Mouse (Mus musculus): ENCODE measurements around the gene H13.

Gene H13

DNA sequence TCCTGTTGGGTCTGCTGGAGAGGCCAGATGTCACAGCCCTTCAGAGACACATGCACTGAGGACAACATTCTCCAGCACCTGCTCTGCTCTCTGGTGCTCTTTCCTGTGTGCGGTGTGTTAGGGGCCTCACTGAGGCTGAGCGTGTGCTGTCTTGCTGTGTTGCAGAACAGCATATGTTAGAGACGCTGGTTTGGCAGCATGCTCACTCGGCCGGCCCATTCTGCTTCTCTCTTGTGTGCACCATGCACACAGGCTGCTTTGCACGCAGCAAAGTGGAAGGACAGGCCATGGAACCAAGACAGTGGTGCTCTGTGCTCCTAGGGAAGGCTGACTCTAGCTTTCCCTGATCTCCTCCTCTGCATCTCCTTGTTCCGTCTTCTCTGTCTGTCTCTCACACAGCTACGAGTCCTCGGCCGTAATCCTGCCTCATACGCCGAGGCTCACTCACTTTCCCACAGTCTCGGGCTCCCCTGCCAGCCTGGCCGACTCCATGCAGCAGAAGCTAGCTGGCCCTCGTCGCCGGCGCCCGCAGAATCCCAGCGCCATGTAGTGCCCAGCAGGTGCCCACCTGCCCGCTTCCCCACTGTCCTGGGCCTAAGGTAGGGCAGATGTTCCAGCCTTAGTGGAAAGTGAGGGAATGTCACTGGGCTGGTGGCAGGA is 34.5 kb downstream of the H13 start:
- no peak for DNase-seq

GRCm38 (mm10) chr2:152704256-152704605 is 35.0 kb downstream of the H13 start:
- DNase-seq: no peak

GRCm38 (mm10) chr2:152704811-152705370 is 35.6 kb downstream of the H13 start:
- DNase-seq: no peak

DNA sequence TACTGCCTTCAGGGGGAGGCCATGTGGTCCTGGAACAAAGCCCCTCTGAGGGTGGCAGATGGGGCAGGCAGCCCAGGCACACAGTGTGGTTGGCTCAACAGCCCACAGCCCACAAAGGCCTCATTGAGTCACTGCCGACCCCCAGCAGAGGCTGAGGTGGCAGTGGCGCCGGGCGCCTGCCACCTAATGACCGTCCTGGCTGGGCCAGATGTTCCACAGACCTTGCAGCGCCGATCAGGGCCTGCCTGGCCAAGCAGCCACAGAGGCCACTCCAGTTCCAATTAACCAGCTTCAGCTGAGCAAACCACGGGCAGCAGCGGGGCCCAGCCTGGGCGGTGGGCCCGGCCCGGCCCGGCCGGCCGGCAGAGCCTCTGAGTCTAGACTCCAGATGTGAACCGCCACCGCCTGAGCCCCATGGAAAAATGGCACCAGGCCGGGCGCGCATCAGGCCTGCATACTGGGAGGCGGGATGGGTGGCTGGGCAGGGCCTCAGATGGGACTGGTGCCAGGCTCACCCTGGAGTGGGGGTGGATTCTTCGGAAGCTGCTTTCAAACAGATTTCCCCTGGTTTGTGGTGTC is 36.8 kb downstream of the H13 start:
- DNase-seq: peak; percentile 87 to 93

GRCm38 (mm10) chr2:152707186-152707585 is 37.9 kb downstream of the H13 start:
- DNase-seq: no peak

- peak; percentile 95 to 97 for DNase-seq
Observed at GRCm38 (mm10) chr2:152707627-152708026, 38.4 kb downstream of the H13 start.

DNA sequence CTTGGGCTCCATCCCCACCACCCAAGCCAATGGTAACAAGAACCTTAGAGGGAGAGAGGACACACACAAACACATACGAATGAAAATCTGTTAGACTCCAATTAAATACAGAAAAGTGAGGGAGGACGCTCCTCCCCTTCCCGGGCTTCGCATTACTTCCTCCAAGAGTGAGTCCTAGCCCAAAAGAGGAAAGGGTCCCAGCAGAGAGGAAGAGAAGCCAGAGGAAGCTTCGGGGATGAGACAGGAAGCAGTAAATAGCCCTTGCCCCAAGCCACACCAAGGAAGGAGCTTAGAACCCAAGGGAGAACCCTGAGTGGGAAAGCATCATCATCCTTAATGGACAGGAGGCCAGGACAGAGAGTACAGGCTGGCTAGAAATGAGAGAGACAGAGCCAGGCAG is 39.8 kb downstream of the H13 start:
- DNase-seq: no peak

DNA sequence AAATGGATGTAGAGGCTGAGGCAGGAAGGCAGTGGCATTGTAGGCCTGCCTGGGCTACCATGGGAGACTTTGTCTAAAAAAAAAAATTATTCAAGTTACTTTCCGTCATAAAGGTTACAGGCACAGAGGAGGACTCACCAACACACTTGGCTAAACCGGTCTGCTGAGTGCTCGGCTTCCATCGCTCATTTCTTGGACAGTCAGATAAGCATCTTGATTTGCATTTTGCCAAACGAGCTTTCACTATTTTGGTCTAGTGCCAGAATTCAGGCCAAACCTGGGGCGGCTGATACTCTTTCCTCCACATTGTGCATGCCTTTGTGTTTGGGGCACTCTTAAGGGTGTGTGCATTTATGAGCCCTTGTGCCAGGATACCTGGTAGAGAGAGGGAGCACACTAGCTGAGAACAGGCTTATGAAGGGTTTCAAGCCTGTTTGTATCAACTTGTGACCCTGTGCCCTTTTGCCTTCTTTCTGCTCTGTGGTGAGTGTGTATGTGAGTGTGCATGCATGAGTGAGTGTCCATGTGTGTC is 47.0 kb downstream of the H13 start:
- no peak for DNase-seq

DNA sequence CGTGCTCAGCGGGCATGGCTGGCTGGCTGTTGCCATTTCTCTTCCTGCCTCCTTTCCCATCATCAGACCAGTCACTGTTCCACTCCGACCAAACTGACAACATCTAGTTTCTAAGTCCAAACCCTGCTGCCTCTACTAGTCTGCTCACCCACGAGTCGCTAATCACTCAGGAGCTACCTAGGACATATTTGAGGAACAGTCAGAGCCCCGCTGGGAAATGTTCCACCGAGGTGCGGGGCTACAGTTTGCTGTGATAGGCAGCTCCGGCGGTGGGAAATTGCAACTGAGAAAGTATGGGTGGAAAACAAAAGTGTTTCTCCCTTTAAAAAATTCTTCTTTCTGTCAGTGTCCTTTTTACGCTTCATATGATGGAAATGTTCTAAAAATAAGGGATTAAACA is 48.4 kb downstream of the H13 start:
- no peak for DNase-seq

DNA sequence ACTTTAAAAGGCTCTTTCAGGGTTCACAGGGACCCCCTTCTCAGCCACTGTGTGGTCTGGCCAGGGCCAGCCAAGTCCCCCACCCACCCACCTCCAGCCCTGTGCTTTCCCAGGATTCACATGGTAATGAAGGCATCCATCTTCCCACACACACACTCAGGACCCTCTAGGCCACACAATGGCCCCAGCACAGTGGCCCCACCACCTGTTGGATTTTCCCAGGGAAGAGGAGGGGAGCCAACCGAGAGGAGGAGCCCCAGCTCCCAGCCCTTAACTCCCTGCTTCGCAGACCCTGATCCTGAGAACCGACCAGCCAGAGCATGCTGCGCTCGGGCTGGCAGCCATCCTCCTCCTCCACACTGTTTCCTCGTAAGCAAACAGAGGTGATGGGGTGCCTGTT is 48.8 kb downstream of the H13 start:
- DNase-seq: no peak

- DNase-seq: peak; percentile 76 to 88
Observed at GRCm38 (mm10) chr2:152723651-152724331, 54.5 kb downstream of the H13 start.

DNA sequence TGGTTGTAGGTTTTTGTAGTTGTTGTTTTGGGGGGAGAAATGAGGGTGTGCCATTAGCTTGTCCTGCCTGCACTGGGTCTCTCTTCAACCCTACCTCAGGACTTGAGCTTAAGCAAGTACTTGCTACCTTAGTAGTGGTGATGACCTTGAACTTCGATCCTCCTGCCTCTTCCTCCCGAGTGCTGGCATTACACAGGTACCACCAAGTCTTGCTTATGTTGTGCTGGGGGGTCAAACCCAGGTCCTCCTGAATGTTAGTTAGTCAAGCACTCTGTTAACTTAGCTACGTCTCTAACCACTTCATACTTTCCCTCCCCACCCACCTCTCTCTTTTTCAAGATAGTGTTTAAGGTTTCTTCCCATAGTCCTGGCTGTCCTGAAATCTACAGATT is 55.1 kb downstream of the H13 start:
- no peak for DNase-seq

DNA sequence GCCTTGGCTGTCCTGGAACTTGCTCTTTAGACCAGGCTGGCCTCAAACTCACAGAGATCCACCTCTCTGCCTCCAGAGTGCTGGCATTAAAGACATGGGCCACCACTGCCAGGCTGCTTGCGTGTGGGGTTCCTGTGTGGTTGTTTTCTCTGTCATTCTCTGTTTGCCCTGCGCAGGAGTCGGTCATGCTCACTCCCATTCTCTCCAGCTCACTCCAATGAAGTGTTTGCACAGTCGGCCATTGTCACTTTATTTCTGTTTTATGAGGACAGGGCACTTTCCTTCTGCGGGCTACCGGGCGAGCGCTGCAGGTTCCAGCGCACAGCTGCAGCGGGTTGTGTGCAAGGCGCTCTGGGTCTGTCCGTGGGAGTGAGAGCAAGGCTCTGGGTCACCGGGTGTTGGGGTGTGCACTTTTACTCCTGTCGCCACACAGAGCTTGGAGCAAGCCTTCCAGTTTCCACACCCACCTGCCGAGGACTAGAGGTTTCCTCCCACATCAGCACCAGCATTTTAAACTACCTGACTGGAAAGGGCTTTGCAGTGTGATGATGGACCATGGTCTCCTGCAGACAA is 56.0 kb downstream of the H13 start:
- DNase-seq: peak in 1 of 2 experiments; percentile 45

GRCm38 (mm10) chr2:152726213-152726612 is 57.0 kb downstream of the H13 start:
- no peak for DNase-seq

- peak; percentile 46 to 64 for DNase-seq
Observed at GRCm38 (mm10) chr2:152726751-152727335, 57.6 kb downstream of the H13 start.

GRCm38 (mm10) chr2:152727795-152728510 is 58.7 kb downstream of the H13 start:
- peak; percentile 70 to 85 for DNase-seq

- no peak for DNase-seq
Observed at GRCm38 (mm10) chr2:152728594-152728993, 59.3 kb downstream of the H13 start.

- DNase-seq: no peak
Observed at GRCm38 (mm10) chr2:152729013-152729635, 59.9 kb downstream of the H13 start.

DNA sequence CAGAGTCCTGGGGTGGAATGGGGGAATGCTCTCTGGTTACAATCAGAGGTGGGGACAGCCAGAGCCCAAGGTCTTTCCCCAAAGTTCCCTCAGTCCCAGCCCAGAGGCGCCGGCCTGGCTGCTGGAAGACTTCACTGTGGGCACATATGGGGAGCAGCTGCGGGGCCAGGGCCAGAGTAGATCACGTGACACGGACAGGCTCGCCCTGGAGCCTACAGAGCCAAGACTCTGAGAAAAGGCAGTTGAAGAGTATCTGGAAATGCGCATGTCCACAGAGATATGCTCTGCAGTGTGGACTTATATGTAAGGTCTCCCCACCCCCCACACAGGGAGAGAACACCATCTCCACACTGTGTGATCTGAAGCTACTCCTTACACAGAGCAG is 60.4 kb downstream of the H13 start:
- DNase-seq: peak; percentile 68 to 88

GRCm38 (mm10) chr2:152733201-152733600 is 63.9 kb downstream of the H13 start:
- no peak for DNase-seq

DNA sequence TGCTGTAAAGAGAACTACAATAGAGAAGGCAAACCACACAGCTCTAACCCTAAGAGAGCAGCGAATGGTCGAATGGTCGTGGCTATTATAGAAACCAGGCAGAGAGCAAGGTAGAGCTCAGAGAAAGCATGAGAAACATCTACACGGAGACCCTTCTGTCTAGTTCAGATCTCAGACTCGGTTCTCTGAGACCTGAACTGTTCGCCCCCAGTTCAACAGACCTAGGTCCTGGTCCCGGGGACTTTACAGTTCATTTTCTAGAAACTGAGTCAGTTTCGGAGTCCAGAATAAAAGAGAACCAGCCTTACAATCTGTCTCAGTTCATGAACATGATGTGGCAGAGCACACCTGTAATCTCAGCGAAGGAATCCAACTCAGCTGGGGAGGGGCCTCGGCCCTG is 65.2 kb downstream of the H13 start:
- no peak for DNase-seq

DNA sequence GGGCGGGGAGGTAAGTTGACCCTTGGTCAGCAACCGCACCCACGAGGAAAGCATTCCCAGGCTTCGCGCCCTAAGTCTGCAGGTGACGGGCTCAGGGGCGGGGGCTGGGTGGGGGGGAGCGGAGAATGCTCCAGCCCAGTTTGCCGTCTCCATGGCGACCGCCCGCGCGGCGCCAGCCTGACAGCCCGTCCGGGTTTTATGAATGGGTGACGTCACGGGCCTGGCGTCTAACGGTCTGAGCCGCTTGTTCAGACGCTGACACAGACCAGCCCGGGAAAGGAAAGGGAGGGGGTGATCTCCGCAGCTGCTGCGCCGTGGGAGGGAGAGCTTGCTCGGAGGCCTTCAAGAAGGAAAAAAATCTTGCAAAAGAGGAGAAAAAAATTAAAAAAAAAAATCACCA is 65.7 kb downstream of the H13 start:
- peak; percentile 96 to 99 for DNase-seq
